Mouse (Mus musculus) liver, postnatal 0 days (tissue): ENCODE data around the gene Nme4.

Experiments used
- CTCF ChIP-seq: sonication (generic); IDR thresholded peaks from 2 replicates; pipeline ENCODE4 v1.5.1; 2016; ENCODE audit warnings: antibody characterized with exemption, low read depth
- EP300 ChIP-seq: IDR thresholded peaks from 2 replicates; pipeline ENCODE4 v1.6.1; 2016; ENCODE audit warnings: antibody characterized with exemption, low read depth, mild to moderate bottlenecking

GRCm38 (mm10) chr17:26052706-26053105 is 42.7 kb downstream of the Nme4 start:
- TF ChIP-seq CTCF (no peak), EP300 (no peak)
